Comparison of ENCODE assay signal across 11 mouse cellular contexts in genomic region chr1:180408832-180409231, GRCm38 (mm10).
A peak's percentile ranks its signal among the peaks of the same experiment; 100 is the strongest.
DNase-seq lines count a peak whose midpoint lies in the region; ATAC-seq and TF ChIP-seq lines count a peak whose summit lies in the region.
"Had no signal": no experiment of that assay in that cellular context is flagged by ENCODE, and none has a peak within 500 bp of the region (broad histone marks: within the 10 kb centered on the region; RNA-seq: fewer than 3 reads in every experiment).

No protein-coding gene starts in this region.

- H3K79me2 ChIP-seq in liver, adult 2 months (ENCODE audit: control insufficient read depth, insufficient read depth, low read length), result no peaks in the 10 kb centered on the region

- H3K9me3 ChIP-seq in embryonic facial prominence, embryonic 14.5 days (ENCODE audit: control insufficient read depth, low read length), result no peaks in the 10 kb centered on the region
- no peaks in the 10 kb centered on the region for H3K9me3 ChIP-seq in embryonic facial prominence, embryonic 10.5 days
- no peaks in the 10 kb centered on the region for H3K9me3 ChIP-seq in liver, embryonic 12.5 days (replicated peaks)
- H3K9me3 ChIP-seq in forebrain, postnatal 0 days (ENCODE audit: low read length), result no peaks in the 10 kb centered on the region

- no peak overlapping the region for H3K9ac ChIP-seq in embryonic facial prominence, embryonic 14.5 days (ENCODE audit: low read depth, low read length)
- H3K9ac ChIP-seq in liver, adult 2 months (ENCODE audit: low read depth, low read length), result no peak overlapping the region
- no peak overlapping the region for H3K9ac ChIP-seq in liver, embryonic 12.5 days
- no peak overlapping the region for H3K9ac ChIP-seq in forebrain, postnatal 0 days

- H3K27me3 ChIP-seq in embryonic facial prominence, embryonic 14.5 days (replicated peaks; ENCODE audit: control insufficient read depth, insufficient read depth, low read length), result no peaks in the 10 kb centered on the region
- H3K27me3 ChIP-seq in embryonic facial prominence, embryonic 10.5 days (replicated peaks; ENCODE audit: low read depth, poor library complexity, severe bottlenecking), result no peaks in the 10 kb centered on the region
- H3K27me3 ChIP-seq in liver, adult 2 months (ENCODE audit: control insufficient read depth, insufficient read depth, low read length), result no peaks in the 10 kb centered on the region
- no peaks in the 10 kb centered on the region for H3K27me3 ChIP-seq in liver, embryonic 12.5 days (replicated peaks)
- no peaks in the 10 kb centered on the region for H3K27me3 ChIP-seq in splenic B cell, adult 2 months (ENCODE audit: control insufficient read depth, insufficient read depth, low read length, poor library complexity, severe bottlenecking)
- no peaks in the 10 kb centered on the region for H3K27me3 ChIP-seq in forebrain, postnatal 0 days (ENCODE audit: insufficient read depth, low read length)

- no peak overlapping the region for H3K4me2 ChIP-seq in embryonic facial prominence, embryonic 14.5 days (ENCODE audit: low read depth, low read length)
- H3K4me2 ChIP-seq in liver, embryonic 12.5 days, result no peak overlapping the region
- no peak overlapping the region for H3K4me2 ChIP-seq in forebrain, postnatal 0 days (ENCODE audit: low read depth)

- no peak for ATAC-seq in embryonic facial prominence, embryonic 14.5 days (ENCODE audit: low read depth)
- ATAC-seq in liver, embryonic 12.5 days, result no peak
- no peak for ATAC-seq in forebrain, postnatal 0 days
- no peak for ATAC-seq in monocyte, adult 5-6 weeks (replicated peaks; ENCODE audit: insufficient number of reproducible peaks, low FRiP score, low TSS enrichment, poor library complexity, severe bottlenecking)

- no peak for TF ChIP-seq POLR2A in liver, adult 2 months (IDR thresholded peaks at IDR 0.05; ENCODE audit: extremely low read depth, insufficient read depth, low read length)

- WGBS in embryonic facial prominence, embryonic 14.5 days, result 45% methylated on average over 9 of the region's 9 CpGs
- WGBS in embryonic facial prominence, embryonic 10.5 days, result 61% methylated on average over 9 of the region's 9 CpGs
- 24% methylated on average over 9 of the region's 9 CpGs for WGBS in liver, adult 2 months
- 68% methylated on average over 9 of the region's 9 CpGs for WGBS in liver, embryonic 12.5 days (ENCODE audit: insufficient replicate concordance)
- WGBS in forebrain, postnatal 0 days, result 76% methylated on average over 9 of the region's 9 CpGs

- peaks cover 31% of the 10 kb centered on the region for H3K4me1 ChIP-seq in embryonic facial prominence, embryonic 14.5 days (ENCODE audit: control insufficient read depth, insufficient read depth, low read length)
- peaks cover 69% of the 10 kb centered on the region for H3K4me1 ChIP-seq in embryonic facial prominence, embryonic 10.5 days
- peaks cover 23% of the 10 kb centered on the region for H3K4me1 ChIP-seq in liver, adult 2 months (ENCODE audit: control insufficient read depth, insufficient read depth, low read length)
- peaks cover 49% of the 10 kb centered on the region for H3K4me1 ChIP-seq in liver, embryonic 12.5 days
- H3K4me1 ChIP-seq in forebrain, postnatal 0 days (ENCODE audit: insufficient read depth), result peaks cover 7% of the 10 kb centered on the region; the same call in 1 of the 2 replicates

- TF ChIP-seq CTCF in liver, adult 2 months (IDR thresholded peaks at IDR 0.05; ENCODE audit: low read depth, low read length), result no peak
- no peak for TF ChIP-seq CTCF in forebrain, postnatal 0 days (IDR thresholded peaks at IDR 0.05; ENCODE audit: low read depth)

- H3K27ac ChIP-seq in embryonic facial prominence, embryonic 14.5 days (replicated peaks; ENCODE audit: low read depth, low read length), result 0 out of 2 replicates have a peak overlapping the region, but pooled peaks have one; percentile 7
- H3K27ac ChIP-seq in embryonic facial prominence, embryonic 10.5 days (replicated peaks), result no peak overlapping the region; the same call in 1 of the 2 replicates
- no peak overlapping the region for H3K27ac ChIP-seq in liver, adult 2 months (replicated peaks; ENCODE audit: insufficient read depth, low read depth, low read length)
- H3K27ac ChIP-seq in liver, embryonic 12.5 days, result no peak overlapping the region
- H3K27ac ChIP-seq in forebrain, postnatal 0 days (ENCODE audit: low read depth, low read length), result no peak overlapping the region

- DNase-seq in embryonic facial prominence, embryonic 14.5 days (ENCODE audit: low spot score), result no peak
- DNase-seq in embryonic facial prominence, embryonic 10.5 days (ENCODE audit: low spot score), result no peak
- DNase-seq in liver, adult 2 months (ENCODE audit: extremely low read depth, low read depth, low spot score), result peak; percentile 88
- DNase-seq in kidney, adult 9 months, result peak; percentile 81
- DNase-seq in splenic B cell, adult 2 months (ENCODE audit: low read depth, low spot score), result peak; percentile 73
- DNase-seq in forebrain, postnatal 0 days, result no peak
- DNase-seq: cerebellum, adult 11-12 months; right cerebral cortex, postnatal 14 days; thymus, adult 18-20 months had no signal

- H3K4me3 ChIP-seq in embryonic facial prominence, embryonic 14.5 days (ENCODE audit: low read depth, low read length), result no peak overlapping the region
- no peak overlapping the region for H3K4me3 ChIP-seq in embryonic facial prominence, embryonic 10.5 days
- no peak overlapping the region for H3K4me3 ChIP-seq in liver, adult 2 months (ENCODE audit: insufficient read depth, low read depth, low read length)
- no peak overlapping the region for H3K4me3 ChIP-seq in liver, embryonic 12.5 days
- H3K4me3 ChIP-seq in forebrain, postnatal 0 days (ENCODE audit: low read depth, low read length), result no peak overlapping the region

- H3K36me3 ChIP-seq in embryonic facial prominence, embryonic 14.5 days (ENCODE audit: control insufficient read depth, insufficient read depth, low read length), result peaks cover 10% of the 10 kb centered on the region; the same call in 1 of the 2 replicates
- peaks cover 4% of the 10 kb centered on the region for H3K36me3 ChIP-seq in embryonic facial prominence, embryonic 10.5 days (replicated peaks)
- H3K36me3 ChIP-seq in liver, adult 2 months (ENCODE audit: control insufficient read depth, insufficient read depth, low read length), result no peaks in the 10 kb centered on the region
- H3K36me3 ChIP-seq in liver, embryonic 12.5 days, result 0 out of 2 replicates have a peak, but pooled peaks cover 3% of the 10 kb centered on the region
- peaks cover 3% of the 10 kb centered on the region; the same call in 1 of the 2 replicates for H3K36me3 ChIP-seq in splenic B cell, adult 2 months (ENCODE audit: control insufficient read depth, insufficient read depth, low read length, poor library complexity, severe bottlenecking)
- H3K36me3 ChIP-seq in forebrain, postnatal 0 days (ENCODE audit: insufficient read depth), result no peaks in the 10 kb centered on the region

Comparison
In these comparisons a context has a peak if more than half of its experiments do, and no peak if none do; other contexts are left out.
1. DNase-seq: peak in liver, adult 2 months (single experiment), kidney, adult 9 months (single experiment) and splenic B cell, adult 2 months (single experiment); none in embryonic facial prominence, embryonic 14.5 days (single experiment), embryonic facial prominence, embryonic 10.5 days (single experiment) and forebrain, postnatal 0 days (single experiment).